Mouse (Mus musculus): ENCODE results near the gene Zfp362. TPM values are rescaled to one million over a fixed set of nuclear protein-coding genes. Genes with fewer than 3 reads are reported as not detected.

Zfp362 gene
- total and polyA plus RNA-seq, 2 experiments = 0.83 to 5.7 TPM

DNA sequence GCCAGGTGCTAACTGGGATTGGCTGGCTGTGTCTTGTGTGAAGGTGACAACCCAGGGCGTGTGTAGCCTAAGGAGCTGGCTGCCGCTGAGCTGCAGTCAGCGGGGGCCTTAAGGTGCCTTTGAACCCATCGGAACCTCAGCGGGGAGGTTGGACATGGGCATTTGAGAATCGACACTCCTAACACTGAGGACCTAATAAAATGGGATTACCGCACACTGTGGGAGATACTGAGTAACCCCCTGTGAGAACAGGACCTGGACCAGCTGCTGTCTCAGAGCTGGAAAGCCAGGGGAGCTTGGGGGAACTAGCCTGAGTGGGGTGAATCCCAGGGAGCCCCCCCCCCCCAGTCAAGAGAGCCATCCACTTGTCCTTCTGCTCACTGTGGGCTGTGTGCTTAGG lies 52.3 kb downstream of the Zfp362 start:
- H3K27me3 ChIP-seq (ENCODE audit: control insufficient read depth, insufficient read depth, low read length) = no peaks in the 10 kb centered on the region
- TF ChIP-seq POLR2A (IDR thresholded peaks at IDR 0.05; ENCODE audit: extremely low read depth, insufficient read depth, low read length) = no peak
- no peak for TF ChIP-seq CTCF (IDR thresholded peaks at IDR 0.05; ENCODE audit: low read depth, low read length)
- H3K79me2 ChIP-seq (ENCODE audit: control insufficient read depth, insufficient read depth, low read length) = no peaks in the 10 kb centered on the region
- H3K4me3 ChIP-seq (ENCODE audit: insufficient read depth, low read depth, low read length) = no peak overlapping the region
- 97% methylated on average over 7 of the region's 7 CpGs for WGBS
- DNase-seq (ENCODE audit: extremely low read depth, low read depth, low spot score) = no peak
- H3K27ac ChIP-seq (replicated peaks; ENCODE audit: insufficient read depth, low read depth, low read length) = no peak overlapping the region
- H3K9ac ChIP-seq (ENCODE audit: low read depth, low read length) = no peak overlapping the region
- no peaks in the 10 kb centered on the region for H3K4me1 ChIP-seq (ENCODE audit: control insufficient read depth, insufficient read depth, low read length)
- peaks cover 18% of the 10 kb centered on the region for H3K36me3 ChIP-seq (ENCODE audit: control insufficient read depth, insufficient read depth, low read length)

- no peak for DNase-seq (ENCODE audit: extremely low read depth, low read depth, low spot score)
- Histone ChIP-seq H3K27ac (replicated peaks; ENCODE audit: insufficient read depth, low read depth, low read length) (no peak overlapping the region), H3K27me3 (ENCODE audit: control insufficient read depth, insufficient read depth, low read length) (no peaks in the 10 kb centered on the region), H3K4me1 (ENCODE audit: control insufficient read depth, insufficient read depth, low read length) (no peaks in the 10 kb centered on the region), H3K36me3 (ENCODE audit: control insufficient read depth, insufficient read depth, low read length) (peaks cover 31% of the 10 kb centered on the region), H3K79me2 (ENCODE audit: control insufficient read depth, insufficient read depth, low read length) (no peaks in the 10 kb centered on the region), H3K9ac (ENCODE audit: low read depth, low read length) (no peak overlapping the region), H3K4me3 (ENCODE audit: insufficient read depth, low read depth, low read length) (no peak overlapping the region)
- 90% methylated on average over 13 of the region's 13 CpGs for WGBS
- TF ChIP-seq CTCF (IDR thresholded peaks at IDR 0.05; ENCODE audit: low read depth, low read length) = no peak
- no peak for TF ChIP-seq POLR2A (IDR thresholded peaks at IDR 0.05; ENCODE audit: extremely low read depth, insufficient read depth, low read length)
These were observed 53.7 kb downstream of the Zfp362 start for GRCm38 (mm10) chr4:128752031-128752757.

DNA sequence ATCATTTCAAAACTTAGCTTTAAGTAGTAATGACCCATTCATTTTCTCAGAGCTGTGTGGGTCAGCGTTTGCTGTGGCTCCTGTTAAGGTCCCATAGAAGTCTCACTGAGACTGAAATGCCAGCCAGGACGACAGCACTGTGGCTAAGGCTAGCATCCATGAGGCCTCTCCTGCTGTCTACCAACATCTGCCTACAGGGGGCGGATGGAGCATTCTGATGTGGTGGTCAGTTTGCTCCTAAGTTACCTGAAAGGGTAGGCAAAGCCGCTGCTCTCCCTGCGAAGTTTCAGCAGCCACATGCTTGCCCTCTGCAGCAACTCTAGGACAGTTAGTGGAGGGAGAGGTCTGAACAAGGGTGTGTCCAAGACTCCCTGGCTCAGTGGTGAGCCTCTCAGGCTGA lies 54.8 kb downstream of the Zfp362 start:
- Histone ChIP-seq H3K36me3 (ENCODE audit: control insufficient read depth, insufficient read depth, low read length) (peaks cover 38% of the 10 kb centered on the region), H3K4me3 (ENCODE audit: insufficient read depth, low read depth, low read length) (no peak overlapping the region), H3K27ac (replicated peaks; ENCODE audit: insufficient read depth, low read depth, low read length) (no peak overlapping the region), H3K79me2 (ENCODE audit: control insufficient read depth, insufficient read depth, low read length) (no peaks in the 10 kb centered on the region), H3K27me3 (ENCODE audit: control insufficient read depth, insufficient read depth, low read length) (no peaks in the 10 kb centered on the region), H3K9ac (ENCODE audit: low read depth, low read length) (no peak overlapping the region), H3K4me1 (ENCODE audit: control insufficient read depth, insufficient read depth, low read length) (no peaks in the 10 kb centered on the region)
- WGBS = 79% methylated on average over 5 of the region's 5 CpGs
- TF ChIP-seq CTCF (IDR thresholded peaks at IDR 0.05; ENCODE audit: low read depth, low read length) = peak; percentile 32
- TF ChIP-seq POLR2A (IDR thresholded peaks at IDR 0.05; ENCODE audit: extremely low read depth, insufficient read depth, low read length) = no peak
- no peak for DNase-seq (ENCODE audit: extremely low read depth, low read depth, low spot score)

- Histone ChIP-seq H3K36me3 (ENCODE audit: control insufficient read depth, insufficient read depth, low read length) (peaks cover 42% of the 10 kb centered on the region), H3K27ac (replicated peaks; ENCODE audit: insufficient read depth, low read depth, low read length) (no peak overlapping the region), H3K79me2 (ENCODE audit: control insufficient read depth, insufficient read depth, low read length) (no peaks in the 10 kb centered on the region), H3K9ac (ENCODE audit: low read depth, low read length) (no peak overlapping the region), H3K4me3 (ENCODE audit: insufficient read depth, low read depth, low read length) (no peak overlapping the region), H3K4me1 (ENCODE audit: control insufficient read depth, insufficient read depth, low read length) (no peaks in the 10 kb centered on the region), H3K27me3 (ENCODE audit: control insufficient read depth, insufficient read depth, low read length) (no peaks in the 10 kb centered on the region)
- TF ChIP-seq CTCF (IDR thresholded peaks at IDR 0.05; ENCODE audit: low read depth, low read length) = no peak
- no peak for TF ChIP-seq POLR2A (IDR thresholded peaks at IDR 0.05; ENCODE audit: extremely low read depth, insufficient read depth, low read length)
- 90% methylated on average over 7 of the region's 7 CpGs for WGBS
- no peak for DNase-seq (ENCODE audit: extremely low read depth, low read depth, low spot score)
These were observed 57.5 kb downstream of the Zfp362 start for GRCm38 (mm10) chr4:128748309-128748708.

GRCm38 (mm10) chr4:128747614-128748270 lies 58.1 kb downstream of the Zfp362 start:
- no peaks in the 10 kb centered on the region for H3K27me3 ChIP-seq (ENCODE audit: control insufficient read depth, insufficient read depth, low read length)
- WGBS = 88% methylated on average over 22 of the region's 22 CpGs
- H3K36me3 ChIP-seq (ENCODE audit: control insufficient read depth, insufficient read depth, low read length) = peaks cover 42% of the 10 kb centered on the region
- 0 out of 2 replicates have a peak, but pooled peaks cover under 1% of the 10 kb centered on the region for H3K79me2 ChIP-seq (ENCODE audit: control insufficient read depth, insufficient read depth, low read length)
- no peak for TF ChIP-seq CTCF (IDR thresholded peaks at IDR 0.05; ENCODE audit: low read depth, low read length)
- TF ChIP-seq POLR2A (IDR thresholded peaks at IDR 0.05; ENCODE audit: extremely low read depth, insufficient read depth, low read length) = no peak
- H3K4me3 ChIP-seq (ENCODE audit: insufficient read depth, low read depth, low read length) = no peak overlapping the region
- no peak overlapping the region for H3K9ac ChIP-seq (ENCODE audit: low read depth, low read length)
- H3K4me1 ChIP-seq (ENCODE audit: control insufficient read depth, insufficient read depth, low read length) = no peaks in the 10 kb centered on the region
- no peak for DNase-seq (ENCODE audit: extremely low read depth, low read depth, low spot score)
- H3K27ac ChIP-seq (replicated peaks; ENCODE audit: insufficient read depth, low read depth, low read length) = no peak overlapping the region

GRCm38 (mm10) chr4:128745160-128745559 lies 60.7 kb downstream of the Zfp362 start:
- Histone ChIP-seq H3K36me3 (ENCODE audit: control insufficient read depth, insufficient read depth, low read length) (peaks cover 29% of the 10 kb centered on the region), H3K4me1 (ENCODE audit: control insufficient read depth, insufficient read depth, low read length) (peaks cover 4% of the 10 kb centered on the region), H3K27ac (replicated peaks; ENCODE audit: insufficient read depth, low read depth, low read length) (no peak overlapping the region), H3K27me3 (ENCODE audit: control insufficient read depth, insufficient read depth, low read length) (no peaks in the 10 kb centered on the region), H3K4me3 (ENCODE audit: insufficient read depth, low read depth, low read length) (no peak overlapping the region), H3K9ac (ENCODE audit: low read depth, low read length) (no peak overlapping the region), H3K79me2 (ENCODE audit: control insufficient read depth, insufficient read depth, low read length) (peaks cover 5% of the 10 kb centered on the region; the same call in 1 of the 2 replicates)
- no peak for TF ChIP-seq CTCF (IDR thresholded peaks at IDR 0.05; ENCODE audit: low read depth, low read length)
- no peak for TF ChIP-seq POLR2A (IDR thresholded peaks at IDR 0.05; ENCODE audit: extremely low read depth, insufficient read depth, low read length)
- DNase-seq (ENCODE audit: extremely low read depth, low read depth, low spot score) = no peak
- 81% methylated on average over 8 of the region's 8 CpGs for WGBS
